Mouse (Mus musculus) cortical plate, adult 2 months (tissue): ENCODE data around the gene Tpsg1.
A peak's percentile ranks its signal among the peaks of the same experiment; 100 is the strongest.

Source experiments
- CTCF ChIP-seq: fragments of 200-500 bp; IDR thresholded peaks from 2 replicates; pipeline ENCODE4 v1.5.1; 2011; ENCODE audit warnings: mild to moderate bottlenecking, control low read depth, low read length; ENCODE audit not compliant: insufficient read depth; ENCODE audit errors: extremely low read depth
- POLR2A ChIP-seq: fragments of 200-500 bp; IDR thresholded peaks from 2 replicates; pipeline ENCODE4 v1.6.1; 2011; ENCODE audit warnings: mild to moderate bottlenecking, low read length, control low read depth; ENCODE audit not compliant: insufficient read depth; ENCODE audit errors: extremely low read depth

- TF ChIP-seq POLR2A (no peak), CTCF (peak; percentile 86)
Observed at GRCm38 (mm10) chr17:25397804-25398519, 28.9 kb downstream of the Tpsg1 start.
